Mouse (Mus musculus): ENCODE measurements around the gene Ccdc83.

- no peak for TF ChIP-seq MAFK (IDR thresholded peaks at IDR 0.05; ENCODE audit: insufficient read depth, low read depth, low read length)
- no peak for TF ChIP-seq ZNF384 (IDR thresholded peaks at IDR 0.05; ENCODE audit: low read depth, low read length)
These were observed 90.0 kb downstream of the Ccdc83 start for GRCm38 (mm10) chr7:90175576-90175975.

All from ES-E14 (cell line).